Mouse (Mus musculus) cerebellum, postnatal 4 days (tissue): Measurements from ENCODE around the gene Dtl.

Experiments used
- DNase-seq, 2 experiments: peaks; one replicate each; pipeline ENCODE4 v3.0.0; 2022; ENCODE audit warnings: low spot score in 2 of 2, mixed read lengths in 1 of 2

Gene Dtl

GRCm38 (mm10) chr1:191575458-191576247 is at the start of gene Dtl, which contains the start of gene Ints7:
Gene Dtl, minus strand, starts transcription at chr1:191575544.
Gene Ints7, plus strand, starts transcription at chr1:191575636.
- peak; percentile 98 to 99 for DNase-seq

DNA sequence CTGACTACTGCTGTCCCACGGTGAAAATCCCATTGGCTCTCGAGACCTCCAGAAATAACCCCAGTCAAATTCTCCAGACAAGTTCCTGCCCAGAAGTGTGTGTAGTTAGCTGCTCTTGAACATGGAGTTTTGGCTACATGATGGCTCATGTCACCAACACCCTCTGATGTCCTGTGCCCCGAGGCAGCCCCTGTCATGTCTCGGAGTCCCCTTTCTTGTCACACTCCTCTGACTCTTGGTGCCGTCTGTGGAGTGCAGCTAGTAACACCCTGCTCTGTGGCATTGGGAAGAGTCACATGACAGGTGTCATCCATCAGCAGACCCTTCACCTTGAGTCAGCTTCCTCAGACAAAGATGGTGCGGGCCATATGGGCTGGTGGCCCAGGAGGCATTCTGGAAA is 49.7 kb upstream of the Dtl start:
- DNase-seq: no peak

GRCm38 (mm10) chr1:191624492-191624891 is 49.1 kb upstream of the Dtl start:
- DNase-seq: no peak

DNA sequence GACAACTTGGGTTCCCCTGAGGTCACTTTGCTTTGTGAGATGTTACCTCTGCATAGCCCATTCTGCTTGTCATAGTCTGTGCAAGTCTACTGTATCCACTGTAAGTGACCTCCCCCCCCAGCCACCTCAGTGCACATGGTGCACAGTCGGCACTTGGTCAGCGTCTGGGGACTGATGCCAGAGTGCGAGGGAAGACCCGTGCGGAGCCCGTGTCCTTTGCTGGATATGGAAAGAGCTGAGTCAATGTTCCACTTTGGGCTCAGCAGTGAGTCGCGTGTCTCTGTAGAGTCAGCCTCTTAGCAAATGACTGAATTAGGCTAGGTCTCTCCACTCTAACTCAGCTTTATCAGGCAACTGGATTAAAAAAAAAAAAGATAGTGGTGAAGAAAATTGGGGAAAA is 47.5 kb upstream of the Dtl start:
- no peak for DNase-seq

DNA sequence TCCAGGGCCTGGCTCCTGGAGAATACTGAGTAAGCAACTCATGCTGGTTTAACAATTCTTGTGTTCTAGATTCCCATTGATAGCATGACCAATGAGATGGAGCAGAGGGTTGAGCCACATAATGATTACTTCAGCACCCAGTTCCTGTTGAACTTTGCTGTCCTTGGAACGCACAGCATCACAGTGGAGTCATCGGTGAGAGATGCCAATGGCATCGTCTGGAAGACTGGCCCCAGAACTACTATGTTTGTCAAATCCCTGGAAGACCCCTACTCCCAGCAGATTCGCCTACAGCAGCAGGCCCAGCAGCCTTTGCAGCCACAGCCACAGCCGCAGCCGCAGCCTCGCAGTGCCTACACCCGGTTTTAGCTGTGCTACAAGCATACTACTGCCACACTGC is 45.8 kb upstream of the Dtl start:
- no peak for DNase-seq

GRCm38 (mm10) chr1:191618067-191618766 is 42.9 kb upstream of the Dtl start:
- no peak for DNase-seq

DNA sequence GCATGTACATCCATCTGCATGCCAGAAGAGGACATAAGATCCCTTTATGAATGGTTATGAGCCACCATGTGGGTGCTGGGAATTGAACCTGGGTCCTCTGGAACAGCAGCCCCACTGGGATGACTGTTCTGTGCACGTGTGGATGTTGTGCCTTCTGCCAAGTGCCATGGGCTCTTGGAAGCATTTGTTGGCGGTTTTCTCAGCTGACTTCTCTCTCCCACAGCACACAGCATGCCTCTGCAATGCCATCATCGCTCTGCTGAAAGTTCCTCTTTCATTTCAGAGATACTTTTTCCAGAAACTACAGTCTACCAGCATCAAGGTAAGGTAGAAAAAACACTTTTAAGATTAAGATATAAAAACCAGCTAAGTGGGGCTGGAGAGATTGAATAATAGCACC is 42.2 kb upstream of the Dtl start:
- no peak for DNase-seq

DNA sequence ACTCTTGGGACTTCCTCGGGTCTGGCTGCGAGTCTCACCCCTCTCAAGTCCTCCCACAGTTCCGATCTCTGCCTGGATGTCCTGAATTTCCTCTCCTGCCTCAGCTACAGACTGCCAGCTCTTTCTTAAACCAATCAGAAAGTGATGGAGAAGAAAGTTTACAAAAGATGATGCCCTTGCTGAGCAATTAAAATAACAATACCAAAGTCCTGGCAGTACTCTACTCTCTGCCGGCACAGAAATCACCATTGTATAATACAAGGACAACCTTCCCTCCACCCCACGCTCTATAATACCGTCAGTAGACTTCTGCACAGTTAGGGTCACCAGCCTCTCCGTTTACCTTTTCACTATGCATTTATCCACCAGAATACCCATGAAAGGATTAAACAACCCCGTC is 40.9 kb upstream of the Dtl start:
- no peak for DNase-seq

- no peak for DNase-seq
These were observed 37.5 kb upstream of the Dtl start for GRCm38 (mm10) chr1:191612877-191613276.

DNA sequence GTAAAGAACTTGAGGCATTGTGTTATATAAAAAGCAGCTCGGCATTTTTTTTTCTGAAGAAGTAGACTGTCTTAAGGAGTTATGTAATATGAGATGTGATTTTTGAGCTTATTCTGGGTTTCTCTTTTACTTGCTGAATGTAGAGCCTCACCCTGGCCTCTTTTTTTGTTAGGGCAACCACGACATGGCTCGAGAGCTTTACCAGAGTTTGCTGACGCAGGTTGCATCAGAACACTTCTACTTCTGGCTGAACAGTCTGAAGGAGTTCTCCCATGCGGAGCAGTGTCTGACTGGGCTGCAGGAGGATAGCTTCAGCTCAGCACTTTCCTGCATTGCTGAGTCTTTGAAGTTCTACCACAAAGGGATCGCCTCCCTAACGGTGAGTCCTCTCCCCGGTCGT is 36.3 kb upstream of the Dtl start:
- DNase-seq: no peak

DNA sequence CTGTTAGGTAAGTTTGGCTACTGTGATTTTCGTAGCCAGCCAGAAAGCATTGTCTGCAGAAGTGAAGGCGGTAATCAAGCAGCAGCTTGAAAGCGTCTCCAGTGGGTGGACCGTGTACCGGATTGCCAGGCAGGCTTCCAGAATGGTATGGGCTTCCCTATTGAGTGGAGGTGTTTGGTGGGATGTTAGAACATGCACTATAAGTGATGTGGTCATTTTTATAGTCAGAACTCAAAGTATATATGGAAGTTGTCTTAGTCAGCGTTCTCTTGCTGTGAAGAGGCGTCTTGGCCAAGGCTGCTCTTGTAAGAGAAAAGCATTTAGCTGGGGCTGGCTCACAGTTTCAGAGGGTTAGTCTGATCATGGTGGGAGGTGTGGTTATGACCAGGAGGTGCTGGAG is 35.0 kb upstream of the Dtl start:
- DNase-seq: no peak

DNA sequence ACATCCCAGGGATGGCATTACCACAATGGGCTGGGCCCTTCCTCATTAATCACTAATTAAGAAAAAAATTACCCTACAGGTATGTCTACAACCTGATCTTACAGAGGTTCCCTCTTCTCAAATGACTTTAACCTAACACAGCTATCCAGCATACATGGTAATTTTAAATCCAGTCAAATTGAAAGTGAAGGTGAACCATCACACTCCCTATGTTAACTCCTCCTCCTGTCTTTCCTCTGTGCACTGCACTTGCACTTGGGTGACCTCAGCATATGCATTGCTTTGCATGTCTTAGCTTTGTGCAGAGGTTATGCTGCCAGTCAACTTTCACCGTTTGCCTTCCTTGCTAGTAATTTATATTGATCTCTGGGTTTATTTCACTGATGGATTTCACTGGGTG is 34.2 kb upstream of the Dtl start:
- no peak for DNase-seq

DNA sequence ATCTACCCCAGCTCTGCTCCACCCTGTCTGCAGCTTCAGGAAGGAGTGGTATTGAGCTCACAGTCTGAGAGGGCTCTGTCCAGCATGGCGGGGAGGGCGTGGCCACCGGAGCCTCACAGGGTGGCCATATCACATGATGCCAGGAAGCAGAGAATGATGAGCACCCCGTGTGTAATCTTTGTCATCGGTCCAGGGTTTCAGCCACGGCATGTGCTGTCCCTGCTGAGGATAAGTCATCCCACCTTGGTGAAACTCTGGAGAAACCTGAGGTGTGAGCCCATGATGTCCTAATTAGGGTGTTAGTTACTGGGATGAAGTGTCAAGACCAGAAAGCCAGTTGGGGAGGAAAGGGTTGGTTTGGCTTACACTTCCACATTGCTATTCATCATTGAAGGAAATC is 33.7 kb upstream of the Dtl start:
- DNase-seq: no peak

- no peak for DNase-seq
These were observed 29.3 kb upstream of the Dtl start for GRCm38 (mm10) chr1:191604690-191605089.

GRCm38 (mm10) chr1:191599210-191599609 is 23.9 kb upstream of the Dtl start:
- no peak for DNase-seq

GRCm38 (mm10) chr1:191596076-191596475 is 20.7 kb upstream of the Dtl start:
- no peak for DNase-seq

GRCm38 (mm10) chr1:191592016-191592720 is 16.8 kb upstream of the Dtl start:
- no peak for DNase-seq

GRCm38 (mm10) chr1:191588749-191589148 is 13.4 kb upstream of the Dtl start:
- no peak for DNase-seq

GRCm38 (mm10) chr1:191587062-191587461 is 11.7 kb upstream of the Dtl start:
- no peak for DNase-seq

DNA sequence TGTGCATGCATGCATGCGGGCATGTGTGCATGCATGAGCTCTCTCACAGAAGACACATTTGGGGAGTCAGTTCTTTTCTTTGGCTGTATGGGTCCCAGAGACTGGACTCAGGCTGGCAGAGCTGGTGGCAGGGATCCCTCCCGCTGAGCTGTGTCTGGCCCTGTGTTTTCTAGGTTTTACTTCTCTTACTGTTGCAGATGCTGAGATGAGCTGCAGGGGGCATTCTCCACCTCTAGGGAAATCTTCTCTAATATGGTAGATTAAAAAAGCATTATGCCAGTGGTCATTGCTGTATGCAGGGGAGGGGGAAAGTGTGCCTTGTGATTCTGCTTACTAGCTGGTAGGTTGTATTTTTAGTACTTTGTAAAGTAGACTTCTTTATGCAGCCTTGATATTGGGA is 10.4 kb upstream of the Dtl start:
- DNase-seq: no peak

DNA sequence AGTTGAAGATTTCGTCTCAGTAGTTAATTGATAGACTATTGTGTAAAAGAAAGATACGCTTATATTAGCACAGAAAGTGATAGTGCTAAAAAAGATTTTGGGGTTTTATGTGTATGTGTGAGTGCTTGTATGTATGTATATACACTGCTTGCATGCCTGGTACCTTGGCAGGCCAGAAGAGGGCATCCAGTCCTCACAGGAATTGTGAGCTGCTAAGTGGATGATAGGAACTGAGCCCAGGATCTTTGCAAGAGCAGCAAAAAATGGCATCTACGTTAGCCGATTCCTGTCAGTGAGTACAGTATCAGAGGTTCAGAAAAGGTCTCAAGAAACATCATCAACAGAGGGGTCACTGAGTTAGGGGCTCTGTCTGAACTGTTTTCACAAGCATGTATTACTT is 9.1 kb upstream of the Dtl start:
- DNase-seq: no peak

- DNase-seq: no peak
These were observed 8.5 kb upstream of the Dtl start for GRCm38 (mm10) chr1:191583836-191584235.

DNA sequence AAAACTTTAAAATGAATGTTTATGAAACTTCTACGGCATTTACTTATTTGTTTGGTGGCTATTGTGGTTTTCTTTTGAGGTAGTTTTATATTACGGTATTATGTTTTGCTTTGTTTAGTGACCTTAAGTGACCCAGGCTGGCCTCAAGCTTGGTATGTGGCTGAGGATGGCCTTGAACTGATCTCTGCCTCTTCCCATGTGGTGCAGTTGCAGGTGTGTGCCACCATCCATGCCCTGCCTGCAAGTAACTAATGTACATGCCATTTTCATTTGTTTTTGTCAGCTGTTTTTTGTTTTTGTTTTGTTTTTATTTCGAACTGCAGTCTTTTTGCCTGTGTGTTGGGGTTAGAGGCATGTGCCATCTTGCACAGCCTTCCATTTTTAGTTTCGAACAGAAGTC is 6.3 kb upstream of the Dtl start:
- no peak for DNase-seq
